Mouse (Mus musculus) cortical plate, adult 2 months (tissue): ENCODE data around the gene Cdk18.

ENCODE experiments used
- CTCF ChIP-seq: fragments of 200-500 bp; IDR thresholded peaks from 2 replicates; pipeline ENCODE4 v1.5.1; 2011; ENCODE audit warnings: mild to moderate bottlenecking, control low read depth, low read length; ENCODE audit not compliant: insufficient read depth; ENCODE audit errors: extremely low read depth
- POLR2A ChIP-seq: fragments of 200-500 bp; IDR thresholded peaks from 2 replicates; pipeline ENCODE4 v1.6.1; 2011; ENCODE audit warnings: mild to moderate bottlenecking, low read length, control low read depth; ENCODE audit not compliant: insufficient read depth; ENCODE audit errors: extremely low read depth

DNA sequence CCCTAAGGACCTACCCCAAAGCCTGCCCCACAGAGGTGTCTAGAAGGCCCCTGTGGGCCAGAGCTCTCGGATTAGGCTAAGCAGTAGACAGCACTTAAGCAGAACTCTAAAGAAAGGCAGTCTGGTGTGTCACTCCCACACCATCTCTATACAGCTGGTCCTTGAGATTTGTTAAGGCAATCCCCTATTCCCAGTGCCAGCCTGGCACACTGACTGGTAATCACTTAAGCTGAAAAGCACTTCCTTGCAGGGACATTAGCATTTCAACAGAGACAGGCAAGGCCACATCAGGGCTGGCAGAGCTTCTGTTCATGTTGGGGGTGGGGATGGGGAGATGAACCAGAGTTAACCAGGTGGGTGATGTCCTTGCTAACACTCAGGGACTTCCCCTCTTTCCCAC, 74.5 kb downstream of the Cdk18 start:
- TF ChIP-seq CTCF = no peak
- TF ChIP-seq POLR2A = no peak
